Mouse (Mus musculus) CH12.LX (cell line): Measurements from ENCODE around the gene Batf. TPM values are rescaled to one million over a fixed set of nuclear protein-coding genes. Genes with fewer than 3 reads are reported as not detected.
A peak's percentile ranks its signal among the peaks of the same experiment; 100 is the strongest.

Source experiments
- DNase-seq: peaks from one replicate; pipeline ENCODE4 v3.0.0-alpha.2; 2013; ENCODE audit errors: extremely low read depth
- H3K27ac ChIP-seq: 2 replicates; pipeline ENCODE4 v1.5.1; 2012; ENCODE audit warnings: low read depth, mild to moderate bottlenecking, control low read depth, moderate library complexity; ENCODE audit not compliant: insufficient read depth
- H3K27me3 ChIP-seq: replicated peaks from 2 replicates; pipeline ENCODE3; 2012; ENCODE audit warnings: inconsistent platforms
- H3K36me3 ChIP-seq, 2 experiments: replicated peaks in 1 of 2; 2 replicates each; pipeline versions ENCODE3 to v1.6.1; 2012; ENCODE audit warnings: inconsistent platforms in 1 of 2, low read length in 1 of 2, mild to moderate bottlenecking in 1 of 2, mixed read lengths in 1 of 2, moderate library complexity in 1 of 2; ENCODE audit not compliant: control insufficient read depth in 1 of 2, insufficient read depth in 1 of 2
- H3K4me1 ChIP-seq, 2 experiments: 2 replicates each; pipeline ENCODE4 v1.6.1; 2012; ENCODE audit warnings: inconsistent platforms in 1 of 2, moderate library complexity in 1 of 2; ENCODE audit not compliant: insufficient read depth in 2 of 2, control insufficient read depth in 1 of 2
- H3K4me2 ChIP-seq: 2 replicates; pipeline ENCODE4 v1.6.1; 2012; ENCODE audit warnings: low read depth, mild to moderate bottlenecking, control low read depth; ENCODE audit not compliant: poor library complexity, insufficient read depth, severe bottlenecking
- H3K4me3 ChIP-seq, 3 experiments: fragments of 150-350 bp in 1 of 3; sonication (generic) in 1 of 3; replicated peaks in 1 of 3; 2 replicates each; pipeline versions ENCODE3 to v1.5.1; 2011 to 2012; ENCODE audit warnings: low read depth in 2 of 3, low read length in 2 of 3, mild to moderate bottlenecking in 2 of 3, moderate library complexity in 2 of 3, control low read depth in 1 of 3, improper control_type of control experiment in 1 of 3, inconsistent platforms in 1 of 3, mixed read lengths in 1 of 3; ENCODE audit not compliant: poor library complexity in 1 of 3
- H3K79me2 ChIP-seq: replicated peaks from 2 replicates; pipeline ENCODE4 v1.6.1; 2012; ENCODE audit warnings: mild to moderate bottlenecking, moderate library complexity; ENCODE audit not compliant: control insufficient read depth, poor library complexity, insufficient read depth, severe bottlenecking; ENCODE audit errors: extremely low read depth
- H3K9ac ChIP-seq: 2 replicates; pipeline ENCODE4 v1.6.1; 2012; ENCODE audit warnings: low read depth, mild to moderate bottlenecking, control low read depth, moderate library complexity; ENCODE audit not compliant: insufficient read depth
- H3K9me3 ChIP-seq: replicated peaks from 2 replicates; pipeline ENCODE3; 2012; ENCODE audit warnings: low read length, inconsistent platforms, mixed read lengths
- BHLHE40 ChIP-seq: IDR thresholded peaks from 2 replicates; pipeline ENCODE4 v1.6.1; 2011; ENCODE audit warnings: mild to moderate bottlenecking, low read depth, low read length, improper control_type of control experiment
- CTCF ChIP-seq, 2 experiments: IDR thresholded peaks in 1 of 2; conservative IDR thresholded peaks in 1 of 2; 2 replicates each; pipeline ENCODE4 v1.5.1; 2011 to 2012; ENCODE audit warnings: low read depth in 2 of 2, low read length in 2 of 2, improper control_type of control experiment in 1 of 2, inconsistent platforms in 1 of 2, mild to moderate bottlenecking in 1 of 2, moderate library complexity in 1 of 2
- ELF1 ChIP-seq: IDR thresholded peaks from 2 replicates; pipeline ENCODE4 v1.6.1; 2014; ENCODE audit warnings: low read depth, mild to moderate bottlenecking, inconsistent platforms, low read length, improper control_type of control experiment
- EP300 ChIP-seq: IDR thresholded peaks from 2 replicates; pipeline ENCODE4 v1.6.1; 2011; ENCODE audit warnings: low read length, improper control_type of control experiment
- ETS1 ChIP-seq: conservative IDR thresholded peaks from 2 replicates; pipeline ENCODE4 v1.6.1; 2012; ENCODE audit warnings: low read depth, mild to moderate bottlenecking, inconsistent platforms, low read length, improper control_type of control experiment, moderate library complexity
- GABPA ChIP-seq: IDR thresholded peaks from 2 replicates; pipeline ENCODE4 v1.6.1; 2012; ENCODE audit warnings: low read depth, low read length, improper control_type of control experiment, inconsistent platforms; ENCODE audit not compliant: insufficient replicate concordance
- HCFC1 ChIP-seq: IDR thresholded peaks from 2 replicates; pipeline ENCODE4 v1.6.1; 2012; ENCODE audit warnings: low read depth, mild to moderate bottlenecking, inconsistent platforms, low read length, improper control_type of control experiment
- IRF4 ChIP-seq: IDR thresholded peaks from 2 replicates; pipeline ENCODE4 v1.6.1; 2014; ENCODE audit warnings: low read depth, mild to moderate bottlenecking, inconsistent platforms, low read length, improper control_type of control experiment
- JUN ChIP-seq: IDR thresholded peaks from 2 replicates; pipeline ENCODE4 v1.6.1; 2011; ENCODE audit warnings: low read depth, mild to moderate bottlenecking, low read length, improper control_type of control experiment, moderate library complexity; ENCODE audit not compliant: insufficient read depth
- MAFK ChIP-seq: IDR thresholded peaks from 2 replicates; pipeline ENCODE4 v1.6.1; 2011; ENCODE audit warnings: low read length, improper control_type of control experiment; ENCODE audit not compliant: insufficient replicate concordance
- MAZ ChIP-seq: IDR thresholded peaks from 2 replicates; pipeline ENCODE4 v1.6.1; 2012; ENCODE audit warnings: low read depth, mild to moderate bottlenecking, inconsistent platforms, low read length, improper control_type of control experiment, moderate library complexity
- POLR2AphosphoS2 ChIP-seq: IDR thresholded peaks from 2 replicates; pipeline ENCODE4 v1.6.1; 2011; ENCODE audit warnings: low read depth, low read length, improper control_type of control experiment
- SMC3 ChIP-seq: IDR thresholded peaks from 2 replicates; pipeline ENCODE4 v1.6.1; 2011; ENCODE audit warnings: low read depth, low read length, improper control_type of control experiment
- TCF12 ChIP-seq: IDR thresholded peaks from 2 replicates; pipeline ENCODE4 v1.6.1; 2014; ENCODE audit warnings: low read depth, mild to moderate bottlenecking, inconsistent platforms, low read length, improper control_type of control experiment
- USF1 ChIP-seq: IDR thresholded peaks from 2 replicates; pipeline ENCODE4 v1.6.1; 2014; ENCODE audit warnings: low read depth, mild to moderate bottlenecking, inconsistent platforms, low read length, improper control_type of control experiment
- USF2 ChIP-seq: conservative IDR thresholded peaks from 2 replicates; pipeline ENCODE4 v1.6.1; 2011; ENCODE audit warnings: low read depth, low read length, improper control_type of control experiment
- ZMIZ1 ChIP-seq: IDR thresholded peaks from 2 replicates; pipeline ENCODE4 v1.6.1; 2012; ENCODE audit warnings: low read depth, mild to moderate bottlenecking, inconsistent platforms, low read length, improper control_type of control experiment
- dilution Hi-C: fragments of 300-500 bp; cut with MboI; formaldehyde crosslinking; loops from 2 replicates; pipeline ENCODE4 v1.14.3; 2020; ENCODE audit warnings: low sequenced_read_pairs; ENCODE audit not compliant: extremely low pct_unique_long_range_greater_than_20kb, extremely low pct_ligation_motif_present
- in situ Hi-C: fragments of 300-500 bp; cut with MboI; formaldehyde crosslinking; loops from 3 replicates; pipeline ENCODE4 v1.14.3; 2019; ENCODE audit warnings: low sequenced_read_pairs, low pct_ligation_motif_present, low pct_unique_long_range_greater_than_20kb, mixed read lengths
- polyA plus RNA-seq: library from polyadenylated mRNA; unstranded; fragments of >175 nt; gene quantifications from 2 replicates; pipeline ENCODE4 v1.2.1, GENCODE M21; 2012; ENCODE audit warnings: low read depth; ENCODE audit not compliant: insufficient read length
- total RNA-seq, 2 experiments: library from RNA; depleted of rRNA; stranded (reverse); fragments of 300-350 nt in 1 of 2; fragments of >200 nt in 1 of 2; gene quantifications; 2 replicates each; pipeline ENCODE4 v1.2.3; 2012 to 2014

Batf gene
- total and polyA plus RNA-seq, 3 experiments: 89.2 to 137 (median 128) TPM

DNA sequence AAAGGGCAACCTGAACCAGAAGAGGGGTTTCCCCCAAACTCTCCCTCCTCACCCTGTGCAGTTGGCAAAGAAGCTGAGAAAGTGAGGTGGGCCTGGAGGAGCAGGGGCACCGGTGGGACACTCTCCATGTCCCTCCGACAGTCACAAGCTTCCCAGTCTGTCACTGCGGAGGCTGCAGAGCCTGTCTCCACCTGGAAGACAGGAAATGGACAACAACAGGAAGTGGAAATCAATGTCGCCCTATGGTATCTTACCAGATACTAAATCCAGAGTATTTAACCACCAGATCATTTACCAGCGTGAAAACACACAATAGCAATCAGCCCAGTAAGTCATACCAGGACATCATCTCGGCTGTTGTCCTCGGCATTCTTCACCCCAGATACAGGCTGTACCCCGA is 20.4 kb upstream of the Batf start:
- peaks cover 26 to 49% of the 10 kb centered on the region in 2 experiments for H3K4me1 ChIP-seq
- peak overlapping the region; percentile 22; the same call in 1 of the 2 replicates for H3K27ac ChIP-seq
- H3K9ac ChIP-seq: no peak overlapping the region
- DNase-seq: no peak
- H3K4me2 ChIP-seq: peak overlapping the region; percentile 9; the same call in 1 of the 2 replicates
- in situ Hi-C loops: loop anchor here (5.0 to 25.0 kb wide), 2 partner anchors 159 to 504 kb away; partner anchors contain the start of gene Rps6kl1
- TF ChIP-seq ZMIZ1 (no peak), EP300 (0 out of 2 replicates have a peak, but pooled peaks have one; percentile 36), GABPA (no peak), IRF4 (peak; percentile 35; the same call in 1 of the 2 replicates), TCF12 (0 out of 2 replicates have a peak, but pooled peaks have one; percentile 14), MAZ (0 out of 2 replicates have a peak, but pooled peaks have one; percentile 25), SMC3 (no peak), ELF1 (peak; percentile 25; the same call in 1 of the 2 replicates), BHLHE40 (no peak)
- TF ChIP-seq, all 38 proteins: peak for 5
- dilution Hi-C loops: no loop called here
- Histone ChIP-seq H3K9me3 (peaks cover 6% of the 10 kb centered on the region), H3K36me3 (no peaks in the 10 kb centered on the region), H3K27me3 (no peaks in the 10 kb centered on the region), H3K4me3 (peak overlapping the region in 1 of 3 experiments; percentile 17), H3K79me2 (no peaks in the 10 kb centered on the region)

DNA sequence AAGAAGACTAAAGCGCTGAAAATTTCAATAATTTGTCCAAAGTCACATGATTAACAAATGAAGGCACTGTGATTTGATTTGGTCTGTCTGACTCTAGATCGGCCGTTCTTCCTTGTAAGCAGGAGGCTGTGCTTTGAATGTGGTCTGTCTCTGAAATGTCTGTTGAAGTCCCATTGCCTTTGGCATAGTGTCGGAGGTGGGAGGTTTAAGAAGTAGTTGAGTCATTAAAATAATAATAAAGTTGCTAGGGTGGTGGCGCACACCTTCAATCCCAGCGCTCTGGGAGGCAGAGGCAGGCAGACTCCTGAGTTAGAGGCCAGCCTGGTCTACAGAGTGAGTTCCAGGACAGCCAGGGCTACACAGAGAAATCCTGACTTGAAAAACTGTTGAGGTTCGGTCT is 19.4 kb upstream of the Batf start:
- in situ Hi-C loops (loop anchor here (5.0 to 25.0 kb wide), 2 partner anchors 160 to 505 kb away; partner anchors contain the start of gene Rps6kl1), dilution Hi-C loops (no loop called here)
- Histone ChIP-seq H3K4me2 (no peak overlapping the region), H3K36me3 (no peaks in the 10 kb centered on the region), H3K9ac (no peak overlapping the region), H3K79me2 (no peaks in the 10 kb centered on the region), H3K4me3 (no peak overlapping the region), H3K4me1 (peaks cover 25 to 48% of the 10 kb centered on the region in 2 experiments), H3K27ac (no peak overlapping the region), H3K27me3 (no peaks in the 10 kb centered on the region), H3K9me3 (peaks cover 9% of the 10 kb centered on the region)
- DNase-seq: no peak
- TF ChIP-seq MAFK (no peak), TCF12 (no peak), HCFC1 (no peak), MAZ (no peak), ETS1 (no peak), USF2 (no peak), EP300 (no peak), POLR2AphosphoS2 (no peak), CTCF (conservative IDR thresholded peaks at IDR 0.05 in 1 of 2, IDR thresholded peaks at IDR 0.05 in 1 of 2; ENCODE audit: low read depth in 2 of 2, low read length in 2 of 2) (no peak), GABPA (no peak), USF1 (no peak), JUN (no peak)
